Mouse (Mus musculus) forebrain, embryonic 11.5 days (tissue): ENCODE data around the gene Sgcd. TPM values are rescaled to one million over a fixed set of nuclear protein-coding genes. Genes with fewer than 3 reads are reported as not detected.

Experiments used
- ATAC-seq: fragments of 200-750 bp; cut with Nextera tagmentation; replicated peaks from 2 replicates; pipeline ENCODE4 v1.8.0; 2017; ENCODE audit warnings: moderate TSS enrichment; ENCODE audit not compliant: low FRiP score
- DNase-seq: peaks from one replicate; pipeline ENCODE4 v3.0.0-alpha.2; 2017; ENCODE audit warnings: low spot score
- H3K27ac ChIP-seq: fragments of 300-500 bp; sonication (generic); 2 replicates; pipeline ENCODE4 v1.5.1; 2014; ENCODE audit warnings: low read depth, low read length
- H3K27me3 ChIP-seq: fragments of 300-500 bp; sonication (generic); 2 replicates; pipeline ENCODE4 v1.6.1; 2014; ENCODE audit warnings: mild to moderate bottlenecking, low read length, mixed read lengths; ENCODE audit not compliant: control insufficient read depth, insufficient read depth
- H3K36me3 ChIP-seq: fragments of 300-500 bp; sonication (generic); 2 replicates; pipeline ENCODE4 v1.6.1; 2014; ENCODE audit warnings: mild to moderate bottlenecking, low read length, moderate library complexity, mixed read lengths; ENCODE audit not compliant: control insufficient read depth, insufficient read depth
- H3K4me1 ChIP-seq: fragments of 300-500 bp; sonication (generic); replicated peaks from 2 replicates; pipeline ENCODE4 v1.6.1; 2014; ENCODE audit warnings: low read length, mixed read lengths; ENCODE audit not compliant: control insufficient read depth, insufficient read depth
- H3K4me2 ChIP-seq: fragments of 300-500 bp; sonication (generic); 2 replicates; pipeline ENCODE4 v1.6.1; 2014; ENCODE audit warnings: low read depth, mild to moderate bottlenecking, low read length, moderate library complexity, mixed read lengths; ENCODE audit not compliant: severe bottlenecking
- H3K4me3 ChIP-seq: fragments of 300-500 bp; sonication (generic); 2 replicates; pipeline ENCODE4 v1.5.1; 2014; ENCODE audit warnings: low read depth, low read length
- H3K9ac ChIP-seq: fragments of 300-500 bp; sonication (generic); 2 replicates; pipeline ENCODE4 v1.6.1; 2014; ENCODE audit warnings: low read length
- H3K9me3 ChIP-seq: fragments of 300-500 bp; sonication (generic); 2 replicates; pipeline ENCODE4 v1.6.1; 2016; ENCODE audit warnings: low read length, mixed read lengths; ENCODE audit not compliant: control insufficient read depth
- WGBS: fragments of 180-500 bp; shearing (Covaris S2); extraction: QIAGEN DNeasy Blood & Tissue Kit; methylation state at CpG from one replicate; pipeline ENCODE4 v1.1.7; 2014; 5-methylcytosine and 5-hydroxymethylcytosine counted together
- polyA plus RNA-seq: library from polyadenylated mRNA; unstranded; fragments of >200 nt; fragmentation: Nextera tagmentation; extraction: Ambion mirVana; gene quantifications from 2 replicates; pipeline ENCODE4 v1.2.1, GENCODE M21; 2014

Gene Sgcd
- polyA plus RNA-seq, 1 experiment from 2014 or later = 2.3 TPM

- DNase-seq (no peak), ATAC-seq (no peak)
- WGBS = 48% methylated on average over 2 of the region's 2 CpGs
- no peaks in the 10 kb centered on the region for H3K36me3 ChIP-seq
- no peak overlapping the region for H3K4me3 ChIP-seq
- no peaks in the 10 kb centered on the region for H3K4me1 ChIP-seq
- H3K27ac ChIP-seq = no peak overlapping the region
- H3K4me2 ChIP-seq = no peak overlapping the region
- no peak overlapping the region for H3K9ac ChIP-seq
- H3K27me3 ChIP-seq = no peaks in the 10 kb centered on the region; the same call in 1 of the 2 replicates
- no peaks in the 10 kb centered on the region for H3K9me3 ChIP-seq
Measured at GRCm38 (mm10) chr11:47343486-47343885, 645.3 kb downstream of the Sgcd start.

DNA sequence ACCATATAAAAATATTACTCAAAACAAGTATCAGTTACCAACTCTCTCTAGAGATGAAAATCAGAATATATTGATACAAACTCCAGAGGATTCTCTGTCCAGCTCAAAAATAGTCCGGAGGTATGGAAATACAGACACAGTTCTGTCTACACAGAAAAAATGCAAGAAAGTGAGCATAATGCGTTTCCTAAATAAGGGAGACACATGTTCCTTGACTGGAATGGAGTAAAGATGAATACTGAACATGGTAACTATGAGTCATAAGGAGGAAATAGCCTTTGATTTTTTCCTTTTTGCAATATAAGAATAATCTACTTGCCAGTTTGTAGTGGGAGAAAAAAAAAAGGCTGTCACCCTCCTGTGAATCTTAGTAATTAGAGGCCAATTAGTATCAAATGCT lies 655.1 kb downstream of the Sgcd start:
- Histone ChIP-seq H3K36me3 (no peaks in the 10 kb centered on the region), H3K9me3 (no peaks in the 10 kb centered on the region), H3K27ac (no peak overlapping the region), H3K27me3 (no peaks in the 10 kb centered on the region), H3K4me2 (no peak overlapping the region), H3K9ac (no peak overlapping the region), H3K4me3 (no peak overlapping the region), H3K4me1 (no peaks in the 10 kb centered on the region)
- ATAC-seq (no peak), DNase-seq (no peak)
- 94% methylated on average over 2 of the region's 2 CpGs for WGBS

DNA sequence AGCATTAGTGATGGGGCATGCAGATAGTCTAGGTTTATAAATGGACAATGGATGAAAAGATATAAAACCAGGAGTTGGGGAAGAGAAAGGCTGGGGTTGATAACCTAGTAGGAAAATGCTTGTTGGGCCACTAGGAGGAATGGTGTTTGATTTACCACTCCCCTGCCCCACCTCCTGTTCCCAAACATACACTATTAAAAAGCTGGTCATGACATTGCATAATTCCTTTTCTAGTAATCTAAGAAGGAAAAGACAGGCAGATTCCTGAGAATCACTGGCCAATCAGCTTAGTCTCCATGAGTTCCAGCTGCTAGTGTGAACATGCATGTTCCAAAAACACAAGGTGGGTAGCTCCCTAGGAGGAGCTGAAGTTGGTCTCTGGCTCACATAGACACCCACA lies 683.2 kb downstream of the Sgcd start:
- no peak for ATAC-seq

GRCm38 (mm10) chr11:47304702-47305450 lies 683.9 kb downstream of the Sgcd start:
- WGBS = 95% methylated on average over 12 of the region's 12 CpGs
- H3K4me2 ChIP-seq = no peak overlapping the region

More for the DNA sequence above, 683.2 kb downstream of the Sgcd start:
- no peaks in the 10 kb centered on the region for H3K27me3 ChIP-seq
- no peak overlapping the region for H3K4me2 ChIP-seq
- no peaks in the 10 kb centered on the region for H3K36me3 ChIP-seq
- no peak for DNase-seq
- H3K9ac ChIP-seq = no peak overlapping the region
- H3K27ac ChIP-seq = no peak overlapping the region
- no peaks in the 10 kb centered on the region for H3K9me3 ChIP-seq
- no peak overlapping the region for H3K4me3 ChIP-seq
- H3K4me1 ChIP-seq = no peaks in the 10 kb centered on the region

GRCm38 (mm10) chr11:47299777-47300176 lies 689.0 kb downstream of the Sgcd start:
- 78% methylated on average over 1 of the region's 1 CpGs for WGBS
- H3K27me3 ChIP-seq = no peaks in the 10 kb centered on the region
- H3K4me3 ChIP-seq = no peak overlapping the region
- no peaks in the 10 kb centered on the region for H3K9me3 ChIP-seq
- no peak overlapping the region for H3K9ac ChIP-seq
- no peak overlapping the region for H3K27ac ChIP-seq
- ATAC-seq = no peak
- H3K4me1 ChIP-seq = no peaks in the 10 kb centered on the region
- H3K4me2 ChIP-seq = no peak overlapping the region
- no peaks in the 10 kb centered on the region for H3K36me3 ChIP-seq
- no peak for DNase-seq

More at GRCm38 (mm10) chr11:47304702-47305450, 683.9 kb downstream of the Sgcd start:
- Histone ChIP-seq H3K4me3 (no peak overlapping the region), H3K27me3 (no peaks in the 10 kb centered on the region), H3K9me3 (no peaks in the 10 kb centered on the region), H3K36me3 (no peaks in the 10 kb centered on the region), H3K27ac (no peak overlapping the region), H3K4me1 (no peaks in the 10 kb centered on the region), H3K9ac (no peak overlapping the region)
- DNase-seq (no peak), ATAC-seq (no peak)

- H3K4me3 ChIP-seq = no peak overlapping the region
- no peak for DNase-seq
- H3K36me3 ChIP-seq = no peaks in the 10 kb centered on the region
- H3K4me2 ChIP-seq = no peak overlapping the region
- no peaks in the 10 kb centered on the region for H3K4me1 ChIP-seq
- H3K9me3 ChIP-seq = no peaks in the 10 kb centered on the region
- no peak overlapping the region for H3K27ac ChIP-seq
- no peak overlapping the region for H3K9ac ChIP-seq
- H3K27me3 ChIP-seq = no peaks in the 10 kb centered on the region
- no peak for ATAC-seq
- WGBS = 93% methylated on average over 1 of the region's 1 CpGs
Measured at GRCm38 (mm10) chr11:47297805-47298340, 690.9 kb downstream of the Sgcd start.

GRCm38 (mm10) chr11:47294741-47295140 lies 694.0 kb downstream of the Sgcd start:
- Histone ChIP-seq H3K27ac (no peak overlapping the region), H3K9ac (no peak overlapping the region), H3K9me3 (no peaks in the 10 kb centered on the region), H3K4me3 (no peak overlapping the region), H3K36me3 (no peaks in the 10 kb centered on the region), H3K4me1 (no peaks in the 10 kb centered on the region), H3K27me3 (no peaks in the 10 kb centered on the region), H3K4me2 (no peak overlapping the region)
- ATAC-seq = no peak
- no peak for DNase-seq
- 97% methylated on average over 1 of the region's 1 CpGs for whole genome bisulfite sequencing

- no peaks in the 10 kb centered on the region for H3K4me1 ChIP-seq
- no peak overlapping the region for H3K4me2 ChIP-seq
- H3K36me3 ChIP-seq = no peaks in the 10 kb centered on the region
- no peak overlapping the region for H3K27ac ChIP-seq
- ATAC-seq (no peak), DNase-seq (no peak)
- 15% methylated on average over 4 of the region's 4 CpGs for WGBS
- no peak overlapping the region for H3K9ac ChIP-seq
- no peaks in the 10 kb centered on the region for H3K9me3 ChIP-seq
- no peak overlapping the region for H3K4me3 ChIP-seq
- H3K27me3 ChIP-seq = no peaks in the 10 kb centered on the region
Measured at GRCm38 (mm10) chr11:47276586-47276985, 712.2 kb downstream of the Sgcd start.

DNA sequence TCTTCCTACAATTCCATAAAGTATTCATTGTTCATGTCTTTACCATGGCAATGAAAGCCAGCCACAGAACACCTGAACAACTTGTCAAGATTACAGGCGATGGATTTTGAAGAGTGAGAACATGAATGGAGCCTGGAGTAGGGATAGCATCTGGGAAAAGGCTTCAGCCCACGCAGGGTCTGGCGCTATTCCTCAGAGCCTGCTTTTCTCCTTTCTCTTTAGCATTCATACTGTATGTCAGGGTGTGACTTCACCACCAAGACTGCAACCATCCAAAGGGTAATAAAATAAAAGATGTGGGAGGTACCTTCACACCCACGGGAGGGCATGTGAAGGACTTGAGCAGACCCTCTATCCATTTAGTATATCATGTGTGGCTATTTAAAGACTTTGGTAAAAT lies 720.2 kb downstream of the Sgcd start:
- no peaks in the 10 kb centered on the region for H3K36me3 ChIP-seq
- DNase-seq (no peak), ATAC-seq (no peak)
- H3K4me3 ChIP-seq = no peak overlapping the region
- H3K27ac ChIP-seq = no peak overlapping the region
- no peaks in the 10 kb centered on the region for H3K4me1 ChIP-seq
- H3K9me3 ChIP-seq = no peaks in the 10 kb centered on the region
- no peaks in the 10 kb centered on the region for H3K27me3 ChIP-seq
- H3K9ac ChIP-seq = no peak overlapping the region
- 83% methylated on average over 4 of the region's 4 CpGs for WGBS
- no peak overlapping the region for H3K4me2 ChIP-seq
